25 mouse cellular contexts compared by ENCODE assay signal in the genomic region with DNA sequence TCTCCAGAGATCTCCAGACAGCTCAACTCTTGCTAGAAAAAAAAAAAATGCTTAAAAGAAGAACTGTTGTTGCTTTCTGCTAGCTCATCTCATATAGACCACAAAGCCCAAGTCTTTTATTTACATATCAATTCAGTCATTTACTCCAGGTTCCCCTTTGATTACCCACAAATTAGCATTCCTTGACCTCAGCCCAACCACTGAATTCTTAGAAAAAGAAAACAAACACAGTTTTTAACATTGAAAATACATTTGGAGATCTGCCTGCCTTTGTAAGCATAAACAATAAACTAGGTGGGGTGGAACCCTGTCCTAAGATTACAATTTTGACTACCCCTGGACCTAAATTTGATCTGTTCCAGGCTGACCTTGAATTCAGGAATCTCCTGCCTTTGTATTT.
DNase-seq lines count a peak whose midpoint lies in the region; ATAC-seq and TF ChIP-seq lines count a peak whose summit lies in the region.
"Had no signal": no experiment of that assay in that cellular context is flagged by ENCODE, and none has a peak within 500 bp of the region (broad histone marks: within the 10 kb centered on the region; RNA-seq: fewer than 3 reads in every experiment).

No protein-coding gene starts in this region.

- no peak for ATAC-seq in lung, postnatal 0 days
- ATAC-seq: CD4-positive, CD25-positive, alpha-beta regulatory T cell, adult 4 months; forebrain, embryonic 14.5 days; forebrain, embryonic 16.5 days; Patski had no signal

- peak overlapping the region; percentile 74 for H3K27ac ChIP-seq in ES-Bruce4 (ENCODE audit: insufficient read depth, low read length)
- H3K27ac ChIP-seq in ES-E14 (ENCODE audit: insufficient read depth, low read depth, low read length, poor library complexity, severe bottlenecking) = peak overlapping the region; percentile 65; the same call in 1 of the 2 replicates
- H3K27ac ChIP-seq in lung, postnatal 0 days (ENCODE audit: low read length) = no peak overlapping the region
- H3K27ac ChIP-seq: embryonic facial prominence, embryonic 13.5 days; embryonic facial prominence, embryonic 15.5 days; forebrain, embryonic 10.5 days; forebrain, embryonic 12.5 days had no signal

- H3K9me3 ChIP-seq in ES-Bruce4 (replicated peaks; ENCODE audit: control insufficient read depth, insufficient read depth, low read length, poor library complexity, severe bottlenecking) (no peaks in the 10 kb centered on the region), ES-E14 (ENCODE audit: control insufficient read depth, insufficient read depth, low read depth, low read length) (no peaks in the 10 kb centered on the region)
- no peaks in the 10 kb centered on the region for H3K9me3 ChIP-seq in lung, postnatal 0 days (ENCODE audit: low read length)
- H3K9me3 ChIP-seq: embryonic facial prominence, embryonic 13.5 days; embryonic facial prominence, embryonic 15.5 days; forebrain, embryonic 10.5 days; forebrain, embryonic 12.5 days had no signal

- H3K4me2 ChIP-seq in lung, postnatal 0 days (replicated peaks; ENCODE audit: low read depth, low read length) = no peak overlapping the region
- H3K4me2 ChIP-seq: embryonic facial prominence, embryonic 13.5 days; embryonic facial prominence, embryonic 15.5 days; forebrain, embryonic 12.5 days had no signal

- H3K4me1 ChIP-seq in ES-Bruce4 (ENCODE audit: control insufficient read depth, insufficient read depth, low read length) (peaks cover 3% of the 10 kb centered on the region), ES-E14 (ENCODE audit: control insufficient read depth in 2 of 2, insufficient read depth in 2 of 2, low read length in 2 of 2, poor library complexity in 1 of 2) (peaks cover 6 to 17% of the 10 kb centered on the region in 2 experiments; a peak in 3 of 4 replicates)
- no peaks in the 10 kb centered on the region for H3K4me1 ChIP-seq in lung, postnatal 0 days (ENCODE audit: insufficient read depth, low read depth, low read length)
- H3K4me1 ChIP-seq: embryonic facial prominence, embryonic 13.5 days; embryonic facial prominence, embryonic 15.5 days; forebrain, embryonic 10.5 days; forebrain, embryonic 12.5 days had no signal

- no peaks in the 10 kb centered on the region for H3K36me3 ChIP-seq in ES-Bruce4 (ENCODE audit: control insufficient read depth, insufficient read depth, low read length, poor library complexity, severe bottlenecking)
- H3K36me3 ChIP-seq in ES-E14 (ENCODE audit: control insufficient read depth, insufficient read depth, low read length, poor library complexity, severe bottlenecking) = no peaks in the 10 kb centered on the region
- H3K36me3 ChIP-seq in lung, postnatal 0 days (ENCODE audit: insufficient read depth, low read length) = no peaks in the 10 kb centered on the region
- H3K36me3 ChIP-seq: embryonic facial prominence, embryonic 13.5 days; embryonic facial prominence, embryonic 15.5 days; forebrain, embryonic 10.5 days; forebrain, embryonic 12.5 days had no signal

- no peak for TF ChIP-seq POLR2A in ES-Bruce4 (IDR thresholded peaks at IDR 0.05; ENCODE audit: insufficient read depth, low read length)

- TF ChIP-seq EP300 in ES-Bruce4 (IDR thresholded peaks at IDR 0.05; ENCODE audit: insufficient read depth, low read depth, low read length) = no peak
- no peak for TF ChIP-seq EP300 in lung, postnatal 0 days (IDR thresholded peaks at IDR 0.05)

- H3K4me3 ChIP-seq in ES-Bruce4 (ENCODE audit: low read depth, low read length) = no peak overlapping the region
- no peak overlapping the region for H3K4me3 ChIP-seq in ES-E14 (ENCODE audit: insufficient read depth in 1 of 2, low read depth in 1 of 2, low read length in 2 of 2, poor library complexity in 1 of 2, severe bottlenecking in 1 of 2)
- H3K4me3 ChIP-seq in lung, postnatal 0 days (ENCODE audit: low read depth, low read length) = no peak overlapping the region
- H3K4me3 ChIP-seq: embryonic facial prominence, embryonic 13.5 days; embryonic facial prominence, embryonic 15.5 days; erythroblast, embryonic 14.5 days; forebrain, embryonic 10.5 days; forebrain, embryonic 12.5 days had no signal

- TF ChIP-seq CTCF in ES-Bruce4 (IDR thresholded peaks at IDR 0.05; ENCODE audit: low read depth, low read length) = no peak
- TF ChIP-seq CTCF in lung, postnatal 0 days (IDR thresholded peaks at IDR 0.05) = no peak

- peak; percentile 51 for DNase-seq in ES-E14 (ENCODE audit: low read depth, low spot score)
- DNase-seq in WW6 (ENCODE audit: low read depth, low spot score) = peak; percentile 20
- no peak for DNase-seq in lung, postnatal 0 days (ENCODE audit: low spot score)
- DNase-seq in cerebellum, postnatal 10 days = no peak
- DNase-seq in embryo, embryonic 9.5 days (ENCODE audit: extremely low spot score) = no peak
- DNase-seq: adrenal gland, adult 2 months; adrenal gland, postnatal 10 days; adrenal gland, postnatal 25 days; B cell, adult 2 months; cerebellum, adult 11 months; cerebellum, adult 18-20 months; cerebellum, adult 8-10 months; cerebellum, adult 9-11 months; cerebellum, postnatal 25 days had no signal

- H3K27me3 ChIP-seq in ES-Bruce4 (ENCODE audit: control insufficient read depth, insufficient read depth, low read length, poor library complexity, severe bottlenecking) = no peaks in the 10 kb centered on the region
- H3K27me3 ChIP-seq in lung, postnatal 0 days (replicated peaks; ENCODE audit: insufficient read depth, low read length) = no peaks in the 10 kb centered on the region
- H3K27me3 ChIP-seq: CH12.LX; embryonic facial prominence, embryonic 13.5 days; embryonic facial prominence, embryonic 15.5 days; forebrain, embryonic 12.5 days; Patski had no signal

- H3K9ac ChIP-seq in ES-Bruce4 (ENCODE audit: low read depth, poor library complexity, severe bottlenecking) = no peak overlapping the region
- no peak overlapping the region for H3K9ac ChIP-seq in ES-E14 (ENCODE audit: insufficient read depth, low read depth, low read length, poor library complexity, severe bottlenecking)
- no peak overlapping the region for H3K9ac ChIP-seq in lung, postnatal 0 days (replicated peaks; ENCODE audit: low read depth)
- H3K9ac ChIP-seq: embryonic facial prominence, embryonic 13.5 days; embryonic facial prominence, embryonic 15.5 days; forebrain, embryonic 12.5 days had no signal

- in situ Hi-C loops in ES-E14 (cut with MboI; ENCODE audit: low sequenced_read_pairs in 2 of 2, unreplicated experiment in 2 of 2) = no loop called here

TF ChIP-seq in ES-E14, 5 proteins besides CTCF, POLR2A, EP300 and RAD21:
- TF ChIP-seq ZNF384 (IDR thresholded peaks at IDR 0.05; ENCODE audit: low read depth, low read length) (peak; percentile 85), MAFK (IDR thresholded peaks at IDR 0.05; ENCODE audit: insufficient read depth, low read depth, low read length) (peak; percentile 37; the same call in 1 of the 2 replicates), CHD2 (IDR thresholded peaks at IDR 0.05; ENCODE audit: low read depth, low read length) (no peak)

Comparison
In these comparisons a context has a peak if more than half of its experiments do, and no peak if none do; other contexts are left out.
1. DNase-seq: peak in ES-E14 (single experiment) and WW6 (single experiment); none in lung, postnatal 0 days (single experiment), cerebellum, postnatal 10 days (0 of 2) and embryo, embryonic 9.5 days (single experiment).